Mouse (Mus musculus): Measurements from ENCODE around the gene Sgpp2. TPM values are rescaled to one million over a fixed set of nuclear protein-coding genes. Genes with fewer than 3 reads are reported as not detected.

The Sgpp2 gene
- polyA plus RNA-seq, 1 experiment from 2014 or later: 32.1 TPM

GRCm38 (mm10) chr1:78428851-78429250, 118.7 kb downstream of the Sgpp2 start:
- H3K4me3 ChIP-seq (ENCODE audit: low read depth, low read length): no peak overlapping the region
- H3K9me3 ChIP-seq (ENCODE audit: control insufficient read depth, low read depth, low read length): no peaks in the 10 kb centered on the region
- H3K4me2 ChIP-seq (replicated peaks; ENCODE audit: low read depth, low read length): no peak overlapping the region
- H3K27me3 ChIP-seq (ENCODE audit: control insufficient read depth, insufficient read depth, low read length): no peaks in the 10 kb centered on the region
- H3K4me1 ChIP-seq (ENCODE audit: control insufficient read depth, insufficient read depth, low read length): no peaks in the 10 kb centered on the region
- no peak overlapping the region for H3K9ac ChIP-seq (replicated peaks; ENCODE audit: low read depth, low read length)
- no peak overlapping the region for H3K27ac ChIP-seq (ENCODE audit: low read length)
- no peak for ATAC-seq (ENCODE audit: insufficient number of reproducible peaks, insufficient read depth, low FRiP score, low read depth)
- 86% methylated on average over 11 of the region's 11 CpGs for WGBS
- peaks cover 2% of the 10 kb centered on the region; the same call in 1 of the 2 replicates for H3K36me3 ChIP-seq (ENCODE audit: control insufficient read depth, insufficient read depth, low read length)

- H3K4me3 ChIP-seq (ENCODE audit: low read depth, low read length): no peak overlapping the region
- H3K4me2 ChIP-seq (replicated peaks; ENCODE audit: low read depth, low read length): no peak overlapping the region
- H3K36me3 ChIP-seq (ENCODE audit: control insufficient read depth, insufficient read depth, low read length): no peaks in the 10 kb centered on the region; the same call in 1 of the 2 replicates
- no peaks in the 10 kb centered on the region for H3K4me1 ChIP-seq (ENCODE audit: control insufficient read depth, insufficient read depth, low read length)
- no peak overlapping the region for H3K27ac ChIP-seq (ENCODE audit: low read length)
- H3K9me3 ChIP-seq (ENCODE audit: control insufficient read depth, low read depth, low read length): no peaks in the 10 kb centered on the region
- ATAC-seq (ENCODE audit: insufficient number of reproducible peaks, insufficient read depth, low FRiP score, low read depth): no peak
- no peak overlapping the region for H3K9ac ChIP-seq (replicated peaks; ENCODE audit: low read depth, low read length)
- no peaks in the 10 kb centered on the region for H3K27me3 ChIP-seq (ENCODE audit: control insufficient read depth, insufficient read depth, low read length)
- 96% methylated on average over 9 of the region's 9 CpGs for WGBS
Measured at GRCm38 (mm10) chr1:78433472-78433871, 123.3 kb downstream of the Sgpp2 start.

GRCm38 (mm10) chr1:78435967-78436366, 125.8 kb downstream of the Sgpp2 start:
- Histone ChIP-seq H3K9me3 (ENCODE audit: control insufficient read depth, low read depth, low read length) (no peaks in the 10 kb centered on the region), H3K27me3 (ENCODE audit: control insufficient read depth, insufficient read depth, low read length) (no peaks in the 10 kb centered on the region), H3K36me3 (ENCODE audit: control insufficient read depth, insufficient read depth, low read length) (no peaks in the 10 kb centered on the region; the same call in 1 of the 2 replicates), H3K4me2 (replicated peaks; ENCODE audit: low read depth, low read length) (no peak overlapping the region), H3K4me3 (ENCODE audit: low read depth, low read length) (no peak overlapping the region), H3K4me1 (ENCODE audit: control insufficient read depth, insufficient read depth, low read length) (no peaks in the 10 kb centered on the region), H3K9ac (replicated peaks; ENCODE audit: low read depth, low read length) (no peak overlapping the region), H3K27ac (ENCODE audit: low read length) (no peak overlapping the region)
- 80% methylated on average over 2 of the region's 2 CpGs for WGBS
- no peak for ATAC-seq (ENCODE audit: insufficient number of reproducible peaks, insufficient read depth, low FRiP score, low read depth)

GRCm38 (mm10) chr1:78436445-78436844, 126.3 kb downstream of the Sgpp2 start:
- Histone ChIP-seq H3K4me2 (replicated peaks; ENCODE audit: low read depth, low read length) (no peak overlapping the region), H3K9ac (replicated peaks; ENCODE audit: low read depth, low read length) (no peak overlapping the region), H3K4me1 (ENCODE audit: control insufficient read depth, insufficient read depth, low read length) (no peaks in the 10 kb centered on the region), H3K27ac (ENCODE audit: low read length) (no peak overlapping the region), H3K4me3 (ENCODE audit: low read depth, low read length) (no peak overlapping the region), H3K27me3 (ENCODE audit: control insufficient read depth, insufficient read depth, low read length) (no peaks in the 10 kb centered on the region), H3K9me3 (ENCODE audit: control insufficient read depth, low read depth, low read length) (no peaks in the 10 kb centered on the region), H3K36me3 (ENCODE audit: control insufficient read depth, insufficient read depth, low read length) (peaks cover under 1% of the 10 kb centered on the region)
- no peak for ATAC-seq (ENCODE audit: insufficient number of reproducible peaks, insufficient read depth, low FRiP score, low read depth)
- WGBS: 86% methylated on average over 1 of the region's 1 CpGs

GRCm38 (mm10) chr1:78437150-78437549, 127.0 kb downstream of the Sgpp2 start:
- ATAC-seq (ENCODE audit: insufficient number of reproducible peaks, insufficient read depth, low FRiP score, low read depth): no peak
- H3K27ac ChIP-seq (ENCODE audit: low read length): no peak overlapping the region
- peaks cover 5% of the 10 kb centered on the region for H3K36me3 ChIP-seq (ENCODE audit: control insufficient read depth, insufficient read depth, low read length)
- no peak overlapping the region for H3K4me2 ChIP-seq (replicated peaks; ENCODE audit: low read depth, low read length)
- H3K9ac ChIP-seq (replicated peaks; ENCODE audit: low read depth, low read length): no peak overlapping the region
- no peaks in the 10 kb centered on the region for H3K27me3 ChIP-seq (ENCODE audit: control insufficient read depth, insufficient read depth, low read length)
- no peak overlapping the region for H3K4me3 ChIP-seq (ENCODE audit: low read depth, low read length)
- 74% methylated on average over 3 of the region's 3 CpGs for WGBS
- H3K4me1 ChIP-seq (ENCODE audit: control insufficient read depth, insufficient read depth, low read length): no peaks in the 10 kb centered on the region
- H3K9me3 ChIP-seq (ENCODE audit: control insufficient read depth, low read depth, low read length): no peaks in the 10 kb centered on the region

GRCm38 (mm10) chr1:78440716-78441115, 130.6 kb downstream of the Sgpp2 start:
- H3K36me3 ChIP-seq (ENCODE audit: control insufficient read depth, insufficient read depth, low read length): peaks cover 13% of the 10 kb centered on the region
- no peak overlapping the region for H3K4me3 ChIP-seq (ENCODE audit: low read depth, low read length)
- no peak overlapping the region for H3K4me2 ChIP-seq (replicated peaks; ENCODE audit: low read depth, low read length)
- no peak overlapping the region for H3K9ac ChIP-seq (replicated peaks; ENCODE audit: low read depth, low read length)
- H3K27ac ChIP-seq (ENCODE audit: low read length): no peak overlapping the region
- 80% methylated on average over 8 of the region's 8 CpGs for WGBS
- ATAC-seq (ENCODE audit: insufficient number of reproducible peaks, insufficient read depth, low FRiP score, low read depth): no peak
- no peaks in the 10 kb centered on the region for H3K9me3 ChIP-seq (ENCODE audit: control insufficient read depth, low read depth, low read length)
- no peaks in the 10 kb centered on the region for H3K4me1 ChIP-seq (ENCODE audit: control insufficient read depth, insufficient read depth, low read length)
- no peaks in the 10 kb centered on the region for H3K27me3 ChIP-seq (ENCODE audit: control insufficient read depth, insufficient read depth, low read length)

- Histone ChIP-seq H3K9me3 (ENCODE audit: control insufficient read depth, low read depth, low read length) (no peaks in the 10 kb centered on the region), H3K27me3 (ENCODE audit: control insufficient read depth, insufficient read depth, low read length) (no peaks in the 10 kb centered on the region), H3K27ac (ENCODE audit: low read length) (no peak overlapping the region), H3K4me2 (replicated peaks; ENCODE audit: low read depth, low read length) (no peak overlapping the region), H3K4me3 (ENCODE audit: low read depth, low read length) (no peak overlapping the region), H3K36me3 (ENCODE audit: control insufficient read depth, insufficient read depth, low read length) (peaks cover 16% of the 10 kb centered on the region), H3K4me1 (ENCODE audit: control insufficient read depth, insufficient read depth, low read length) (no peaks in the 10 kb centered on the region), H3K9ac (replicated peaks; ENCODE audit: low read depth, low read length) (no peak overlapping the region)
- WGBS: 92% methylated on average over 7 of the region's 7 CpGs
- ATAC-seq (ENCODE audit: insufficient number of reproducible peaks, insufficient read depth, low FRiP score, low read depth): no peak
Measured at GRCm38 (mm10) chr1:78443056-78443455, 132.9 kb downstream of the Sgpp2 start.

- Histone ChIP-seq H3K27me3 (ENCODE audit: control insufficient read depth, insufficient read depth, low read length) (no peaks in the 10 kb centered on the region), H3K9ac (replicated peaks; ENCODE audit: low read depth, low read length) (no peak overlapping the region), H3K4me1 (ENCODE audit: control insufficient read depth, insufficient read depth, low read length) (no peaks in the 10 kb centered on the region), H3K27ac (ENCODE audit: low read length) (no peak overlapping the region), H3K9me3 (ENCODE audit: control insufficient read depth, low read depth, low read length) (no peaks in the 10 kb centered on the region), H3K36me3 (ENCODE audit: control insufficient read depth, insufficient read depth, low read length) (peaks cover 28% of the 10 kb centered on the region), H3K4me2 (replicated peaks; ENCODE audit: low read depth, low read length) (no peak overlapping the region), H3K4me3 (ENCODE audit: low read depth, low read length) (no peak overlapping the region)
- ATAC-seq (ENCODE audit: insufficient number of reproducible peaks, insufficient read depth, low FRiP score, low read depth): no peak
- 76% methylated on average over 8 of the region's 8 CpGs for WGBS
Measured at GRCm38 (mm10) chr1:78446232-78446631, 136.1 kb downstream of the Sgpp2 start.

GRCm38 (mm10) chr1:78446742-78447141, 136.6 kb downstream of the Sgpp2 start:
- peaks cover 30% of the 10 kb centered on the region for H3K36me3 ChIP-seq (ENCODE audit: control insufficient read depth, insufficient read depth, low read length)
- no peak for ATAC-seq (ENCODE audit: insufficient number of reproducible peaks, insufficient read depth, low FRiP score, low read depth)
- no peaks in the 10 kb centered on the region for H3K27me3 ChIP-seq (ENCODE audit: control insufficient read depth, insufficient read depth, low read length)
- no peak overlapping the region for H3K4me3 ChIP-seq (ENCODE audit: low read depth, low read length)
- no peaks in the 10 kb centered on the region for H3K4me1 ChIP-seq (ENCODE audit: control insufficient read depth, insufficient read depth, low read length)
- no peak overlapping the region for H3K4me2 ChIP-seq (replicated peaks; ENCODE audit: low read depth, low read length)
- WGBS: 86% methylated on average over 6 of the region's 6 CpGs
- no peaks in the 10 kb centered on the region for H3K9me3 ChIP-seq (ENCODE audit: control insufficient read depth, low read depth, low read length)
- no peak overlapping the region for H3K9ac ChIP-seq (replicated peaks; ENCODE audit: low read depth, low read length)
- no peak overlapping the region for H3K27ac ChIP-seq (ENCODE audit: low read length)

Data from stomach, embryonic 14.5 days (tissue).